Mouse (Mus musculus) E14TG2a.4 (cell line): ENCODE results near the gene Rplp1.

Experiments
- CTCF ChIP-seq: conservative IDR thresholded peaks from 2 replicates; pipeline ENCODE4 v1.5.1; 2014; ENCODE audit warnings: low read length
- NANOG ChIP-seq: IDR thresholded peaks from 2 replicates; pipeline ENCODE4 v1.6.1; 2014; ENCODE audit warnings: borderline replicate concordance, low read length, mixed read lengths
- POU5F1 ChIP-seq: IDR thresholded peaks from 2 replicates; pipeline ENCODE4 v1.6.1; 2014; ENCODE audit warnings: low read length, borderline replicate concordance

DNA sequence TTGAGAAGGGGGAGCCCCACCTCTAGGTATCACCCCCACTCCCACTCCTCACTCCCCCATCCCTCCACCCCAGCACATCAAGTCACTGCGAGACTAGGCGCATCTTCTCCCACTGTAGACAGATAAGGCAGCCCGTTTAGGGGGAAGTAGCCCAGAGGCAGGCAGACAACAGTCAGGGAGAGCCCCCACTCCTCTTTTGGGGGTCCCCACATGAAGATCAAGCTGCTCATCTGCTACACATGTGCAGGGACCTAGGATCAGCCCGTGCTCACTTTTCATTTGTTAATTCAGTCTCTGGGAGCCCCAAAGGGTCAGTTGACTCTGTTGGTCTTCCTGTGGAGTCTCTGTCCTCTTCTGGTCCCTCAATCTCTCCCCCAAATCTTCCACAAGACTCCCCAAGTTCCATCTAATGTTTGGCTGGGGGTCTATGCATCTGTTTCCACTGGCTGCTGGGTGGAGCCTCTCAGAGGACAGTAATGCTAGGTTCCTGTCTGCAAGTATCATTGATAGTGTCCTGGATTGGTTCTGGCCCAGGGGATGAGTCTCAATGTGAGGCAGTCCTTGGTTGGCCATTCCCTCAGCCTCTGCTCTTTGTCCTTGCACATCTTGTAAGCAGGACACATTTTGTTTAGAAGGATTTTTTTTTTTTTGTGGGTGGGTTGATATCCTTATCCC lies 6.6 kb downstream of the Rplp1 start:
- TF ChIP-seq NANOG (no peak), CTCF (no peak), POU5F1 (no peak)
